Mouse (Mus musculus) thymus, adult 2 months (tissue): Measurements from ENCODE around the gene Flnb. TPM values are rescaled to one million over a fixed set of nuclear protein-coding genes. Genes with fewer than 3 reads are reported as not detected.

Source experiments
- DNase-seq: peaks from one replicate; pipeline ENCODE4 v3.0.0; 2021
- H3K27ac ChIP-seq: fragments of 200-500 bp; 2 replicates; pipeline ENCODE4 v1.5.1; 2012; ENCODE audit warnings: low read length, control low read depth; ENCODE audit not compliant: control insufficient read depth, insufficient read depth
- H3K27me3 ChIP-seq: fragments of 200-500 bp; 2 replicates; pipeline ENCODE4 v1.6.1; 2012; ENCODE audit warnings: mild to moderate bottlenecking, low read length, moderate library complexity, mixed read lengths; ENCODE audit not compliant: control insufficient read depth, insufficient read depth
- H3K36me3 ChIP-seq: fragments of 200-500 bp; 2 replicates; pipeline ENCODE4 v1.6.1; 2012; ENCODE audit warnings: mild to moderate bottlenecking, low read length, moderate library complexity; ENCODE audit not compliant: control insufficient read depth, insufficient read depth
- H3K4me1 ChIP-seq: fragments of 200-500 bp; replicated peaks from 2 replicates; pipeline ENCODE4 v1.6.1; 2012; ENCODE audit warnings: low read length; ENCODE audit not compliant: control insufficient read depth, insufficient read depth
- H3K4me3 ChIP-seq: fragments of 200-500 bp; 2 replicates; pipeline ENCODE4 v1.5.1; 2012; ENCODE audit warnings: mild to moderate bottlenecking, low read length, control low read depth, moderate library complexity; ENCODE audit not compliant: control insufficient read depth, insufficient read depth
- CTCF ChIP-seq: fragments of 200-500 bp; IDR thresholded peaks from 2 replicates; pipeline ENCODE4 v1.5.1; 2012; ENCODE audit warnings: mild to moderate bottlenecking, control low read depth, low read length, moderate library complexity, borderline replicate concordance; ENCODE audit not compliant: control insufficient read depth, poor library complexity, insufficient read depth; ENCODE audit errors: extremely low read depth
- POLR2A ChIP-seq: fragments of 200-500 bp; IDR thresholded peaks from 2 replicates; pipeline ENCODE4 v1.6.1; 2012; ENCODE audit warnings: mild to moderate bottlenecking, low read length, control low read depth, moderate library complexity; ENCODE audit not compliant: control insufficient read depth, poor library complexity, insufficient read depth; ENCODE audit errors: extremely low read depth
- WGBS: fragments of 180-500 bp; shearing (Covaris S2); methylation state at CpG from one replicate; pipeline ENCODE4 v1.1.7; 2018; 5-methylcytosine and 5-hydroxymethylcytosine counted together
- polyA plus RNA-seq: library from polyadenylated mRNA; depleted of rRNA; stranded (reverse); fragments of >200 nt; gene quantifications from 2 replicates; pipeline ENCODE4 v1.2.3, GENCODE M21; 2012

Gene Flnb
- polyA plus RNA-seq, 1 experiment = 26.4 TPM

- TF ChIP-seq POLR2A = no peak
- no peak for TF ChIP-seq CTCF
- H3K4me3 ChIP-seq = no peak overlapping the region
- no peak overlapping the region for H3K27ac ChIP-seq
- no peaks in the 10 kb centered on the region for H3K27me3 ChIP-seq
- H3K4me1 ChIP-seq = no peaks in the 10 kb centered on the region
- no peaks in the 10 kb centered on the region for H3K36me3 ChIP-seq
- WGBS = 97% methylated on average over 1 of the region's 1 CpGs
- no peak for DNase-seq
These were observed 156.9 kb downstream of the Flnb start for GRCm38 (mm10) chr14:7974643-7975042.

GRCm38 (mm10) chr14:7975177-7975576, 157.4 kb downstream of the Flnb start:
- Histone ChIP-seq H3K27me3 (no peaks in the 10 kb centered on the region), H3K4me3 (no peak overlapping the region), H3K4me1 (no peaks in the 10 kb centered on the region), H3K27ac (no peak overlapping the region), H3K36me3 (no peaks in the 10 kb centered on the region)
- WGBS = 96% methylated on average over 6 of the region's 6 CpGs
- no peak for DNase-seq
- TF ChIP-seq POLR2A (no peak), CTCF (no peak)

- WGBS = 97% methylated on average over 1 of the region's 1 CpGs
- no peak for TF ChIP-seq POLR2A
- no peak for TF ChIP-seq CTCF
- Histone ChIP-seq H3K36me3 (no peaks in the 10 kb centered on the region), H3K27me3 (no peaks in the 10 kb centered on the region), H3K4me1 (no peaks in the 10 kb centered on the region), H3K27ac (no peak overlapping the region), H3K4me3 (no peak overlapping the region)
- DNase-seq = no peak
These were observed 159.7 kb downstream of the Flnb start for GRCm38 (mm10) chr14:7977471-7977870.

GRCm38 (mm10) chr14:7978183-7978582, 160.4 kb downstream of the Flnb start:
- TF ChIP-seq POLR2A = no peak
- TF ChIP-seq CTCF = no peak
- no peaks in the 10 kb centered on the region for H3K27me3 ChIP-seq
- no peak for DNase-seq
- no peaks in the 10 kb centered on the region for H3K4me1 ChIP-seq
- no peak overlapping the region for H3K27ac ChIP-seq
- 83% methylated on average over 1 of the region's 1 CpGs for WGBS
- no peak overlapping the region for H3K4me3 ChIP-seq
- no peaks in the 10 kb centered on the region for H3K36me3 ChIP-seq

GRCm38 (mm10) chr14:7981226-7981625, 163.5 kb downstream of the Flnb start:
- WGBS = 100% methylated on average over 1 of the region's 1 CpGs
- Histone ChIP-seq H3K4me3 (no peak overlapping the region), H3K27me3 (no peaks in the 10 kb centered on the region), H3K4me1 (no peaks in the 10 kb centered on the region), H3K36me3 (no peaks in the 10 kb centered on the region), H3K27ac (no peak overlapping the region)
- DNase-seq = no peak
- TF ChIP-seq POLR2A (no peak), CTCF (no peak)

- H3K4me1 ChIP-seq = 0 out of 2 replicates have a peak, but pooled peaks cover 3% of the 10 kb centered on the region
- H3K4me3 ChIP-seq = no peak overlapping the region
- TF ChIP-seq POLR2A = no peak
- no peak for TF ChIP-seq CTCF
- H3K36me3 ChIP-seq = no peaks in the 10 kb centered on the region
- no peak overlapping the region for H3K27ac ChIP-seq
- 69% methylated on average over 6 of the region's 6 CpGs for WGBS
- no peak for DNase-seq
- no peaks in the 10 kb centered on the region for H3K27me3 ChIP-seq
These were observed 169.2 kb downstream of the Flnb start for GRCm38 (mm10) chr14:7986913-7987312.

GRCm38 (mm10) chr14:7989371-7989770, 171.6 kb downstream of the Flnb start:
- Histone ChIP-seq H3K27me3 (no peaks in the 10 kb centered on the region), H3K36me3 (no peaks in the 10 kb centered on the region), H3K4me3 (no peak overlapping the region), H3K27ac (no peak overlapping the region), H3K4me1 (peaks cover 5% of the 10 kb centered on the region; the same call in 1 of the 2 replicates)
- DNase-seq = no peak
- 97% methylated on average over 1 of the region's 1 CpGs for WGBS
- TF ChIP-seq POLR2A (no peak), CTCF (no peak)
